Comparison of ENCODE assay signal across 15 mouse cellular contexts in genomic region chr7:89680891-89681290, GRCm38 (mm10). TPM values are rescaled to one million over a fixed set of nuclear protein-coding genes. Genes with fewer than 3 reads are reported as not detected.
"Had no signal": no experiment of that assay in that cellular context is flagged by ENCODE, and none has a peak within 500 bp of the region (broad histone marks: within the 10 kb centered on the region; RNA-seq: fewer than 3 reads in every experiment).

No protein-coding gene starts in this region.

- DNase-seq: gastrocnemius, postnatal 14 days; gastrocnemius, postnatal 36 days; heart, adult 2 months; heart, postnatal 14 days; heart, postnatal 36 days; kidney, adult 11 months; kidney, adult 2 months; kidney, adult 9 months; kidney, postnatal 14 days; kidney, postnatal 36 days; layer of hippocampus, adult 9-11 months; layer of hippocampus, postnatal 36 days; liver; liver, embryonic 13.5 days had no signal

RNA-seq across cellular contexts. Expression of gene Me3, which starts 48.7 kb away (rescaled TPM):
- total RNA-seq: hematopoietic stem cell, adult 5-6 weeks had no signal
